Mouse (Mus musculus) embryonic fibroblast, embryonic 13.5 days (primary cell): ENCODE data around the gene Ppp1r14d.

Source experiments
- CTCF ChIP-seq: IDR thresholded peaks from 2 replicates; pipeline ENCODE4 v1.5.1; 2011; ENCODE audit warnings: mild to moderate bottlenecking, control low read depth, low read length, moderate library complexity, borderline replicate concordance; ENCODE audit not compliant: insufficient read depth
- POLR2A ChIP-seq: IDR thresholded peaks from 2 replicates; pipeline ENCODE4 v1.6.1; 2011; ENCODE audit warnings: low read depth, mild to moderate bottlenecking, control low read depth, low read length, moderate library complexity

DNA sequence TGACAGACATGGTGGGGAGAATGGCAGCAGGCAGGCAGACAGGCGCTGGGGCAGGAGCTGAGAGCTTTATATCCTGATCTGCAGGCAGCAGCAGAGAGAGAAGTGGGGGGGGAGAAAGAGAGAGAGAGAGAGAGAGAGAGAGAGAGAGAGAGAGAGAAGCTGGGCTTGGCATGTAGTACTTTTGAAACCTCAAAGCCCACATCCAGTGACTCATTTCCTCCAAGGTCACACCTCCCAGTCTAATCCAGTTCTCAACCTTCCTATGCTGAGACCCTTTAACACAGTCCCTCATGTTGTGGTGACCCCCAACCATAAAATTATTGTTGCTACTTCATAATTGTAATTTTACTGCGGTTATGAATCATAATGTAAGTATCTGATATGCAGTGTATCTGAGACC lies 59.4 kb downstream of the Ppp1r14d start:
- TF ChIP-seq CTCF (no peak), POLR2A (no peak)
